Mouse (Mus musculus) neural tube, embryonic 14.5 days (tissue): ENCODE data around the gene Usf3. TPM values are rescaled to one million over a fixed set of nuclear protein-coding genes. Genes with fewer than 3 reads are reported as not detected.

Source experiments
- ATAC-seq: fragments of 200-750 bp; cut with Nextera tagmentation; 2 replicates; pipeline ENCODE4 v1.8.0; 2017; ENCODE audit warnings: low read depth, mild to moderate bottlenecking, moderate TSS enrichment, moderate library complexity
- H3K27ac ChIP-seq: fragments of 300-500 bp; sonication (generic); 2 replicates; pipeline ENCODE4 v1.5.1; 2014; ENCODE audit warnings: low read depth, mild to moderate bottlenecking, control low read depth, low read length, moderate library complexity, mixed read lengths
- H3K27me3 ChIP-seq: fragments of 300-500 bp; sonication (generic); 2 replicates; pipeline ENCODE4 v1.6.1; 2014; ENCODE audit warnings: low read length; ENCODE audit not compliant: control insufficient read depth, insufficient read depth
- H3K36me3 ChIP-seq: fragments of 300-500 bp; sonication (generic); 2 replicates; pipeline ENCODE4 v1.6.1; 2014; ENCODE audit warnings: low read length, mixed read lengths; ENCODE audit not compliant: control insufficient read depth, insufficient read depth
- H3K4me1 ChIP-seq: fragments of 300-500 bp; sonication (generic); 2 replicates; pipeline ENCODE4 v1.6.1; 2014; ENCODE audit warnings: low read length; ENCODE audit not compliant: control insufficient read depth, insufficient read depth
- H3K4me2 ChIP-seq: fragments of 300-500 bp; sonication (generic); 2 replicates; pipeline ENCODE4 v1.6.1; 2014; ENCODE audit warnings: mild to moderate bottlenecking, low read depth, low read length, control low read depth
- H3K4me3 ChIP-seq: fragments of 300-500 bp; sonication (generic); 2 replicates; pipeline ENCODE4 v1.5.1; 2014; ENCODE audit warnings: low read depth, low read length, control low read depth, mixed read lengths
- H3K9ac ChIP-seq: fragments of 300-500 bp; sonication (generic); replicated peaks from 2 replicates; pipeline ENCODE4 v1.6.1; 2014; ENCODE audit warnings: low read depth, mild to moderate bottlenecking, control low read depth, low read length, mixed read lengths
- H3K9me3 ChIP-seq: fragments of 300-500 bp; sonication (generic); 2 replicates; pipeline ENCODE4 v1.6.1; 2016; ENCODE audit warnings: low read length; ENCODE audit not compliant: control insufficient read depth
- WGBS: fragments of 180-500 bp; shearing (Covaris S2); extraction: QIAGEN DNeasy Blood & Tissue Kit; methylation state at CpG from one replicate; pipeline ENCODE4 v1.1.7; 2014; 5-methylcytosine and 5-hydroxymethylcytosine counted together
- polyA plus RNA-seq: library from polyadenylated mRNA; unstranded; fragments of >200 nt; fragmentation: Nextera tagmentation; extraction: Ambion mirVana; gene quantifications from 2 replicates; pipeline ENCODE4 v1.2.1, GENCODE M21; 2014

The Usf3 gene
- polyA plus RNA-seq, 1 experiment from 2014 or later, result 5.8 TPM

DNA sequence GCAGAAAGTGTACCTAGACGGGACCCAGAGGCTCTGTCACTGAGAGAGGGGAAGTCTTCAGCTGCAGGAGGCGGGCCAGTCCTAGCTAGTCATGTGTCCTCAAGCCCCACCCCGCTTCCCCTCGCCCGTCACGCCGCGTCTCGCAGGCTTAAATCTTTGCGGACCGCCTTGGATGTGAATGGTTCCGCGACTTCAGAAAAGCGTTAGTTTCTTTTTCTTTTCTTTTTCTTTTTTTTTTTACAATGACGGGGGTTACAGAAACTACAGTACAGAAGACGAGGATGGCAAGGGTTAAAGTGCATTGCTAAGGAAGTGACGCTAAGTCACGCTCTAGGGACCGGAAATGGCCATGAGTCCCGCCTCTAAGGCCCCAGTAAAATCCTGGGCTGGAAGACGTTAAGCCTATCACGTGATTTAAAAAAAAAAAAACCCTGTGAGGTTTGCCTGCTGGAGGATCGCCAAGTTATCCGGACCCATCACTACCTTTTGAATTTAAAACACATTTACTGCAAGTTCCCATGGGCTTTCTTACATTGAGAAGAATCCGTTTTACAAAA is 34.0 kb upstream of the Usf3 start:
- Histone ChIP-seq H3K4me1 (peaks cover 9% of the 10 kb centered on the region), H3K4me2 (peak overlapping the region; percentile 72), H3K27ac (peak overlapping the region; percentile 99), H3K9me3 (no peaks in the 10 kb centered on the region), H3K36me3 (no peaks in the 10 kb centered on the region), H3K9ac (peak overlapping the region; percentile 73), H3K4me3 (peak overlapping the region; percentile 89), H3K27me3 (no peaks in the 10 kb centered on the region)
- ATAC-seq, result peak; percentile 90
- WGBS, result 0% methylated on average over 25 of the region's 25 CpGs

DNA sequence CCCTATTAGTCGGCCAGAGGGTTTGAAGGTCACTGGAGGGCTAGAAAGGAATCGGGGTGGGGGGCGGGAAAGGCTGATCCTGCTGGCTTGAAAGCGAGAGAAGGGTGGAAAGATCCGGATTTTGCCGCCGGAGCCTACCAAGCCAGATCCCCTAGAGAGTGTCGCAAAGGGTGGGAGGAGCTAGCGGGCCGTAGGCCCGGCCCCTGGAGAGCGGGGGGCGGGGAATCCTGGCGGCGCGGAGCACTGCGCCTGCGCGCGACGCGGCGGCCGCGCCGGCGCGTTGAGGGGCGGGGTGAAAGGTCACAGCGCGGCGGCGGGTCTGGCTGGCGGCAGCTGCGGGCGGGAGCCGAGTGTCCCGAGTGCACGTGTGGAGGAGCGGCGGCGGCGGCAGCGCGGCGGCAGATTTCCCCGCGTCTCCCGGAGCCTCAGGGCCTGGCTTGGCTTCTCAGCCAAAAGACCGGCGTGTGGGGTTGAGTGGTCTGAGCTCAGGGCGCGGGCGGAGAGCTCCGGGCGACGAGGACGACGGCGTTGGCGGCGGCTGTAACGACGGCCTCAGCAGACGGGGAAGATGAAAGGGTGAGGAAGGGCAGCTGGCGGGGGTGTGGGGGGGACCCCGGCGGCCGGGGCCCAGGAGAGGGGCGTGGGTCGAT is 33.4 kb upstream of the Usf3 start, which contains the start of the genes Atp6v1a and Naa50:
Gene Atp6v1a (minus strand): TSS at position 170 of the 650 bp plus-strand sequence.
Gene Naa50 (plus strand): TSS at position 295 of the 650 bp plus-strand sequence.
- WGBS, result under 1% methylated on average over 65 of the region's 71 CpGs

DNA sequence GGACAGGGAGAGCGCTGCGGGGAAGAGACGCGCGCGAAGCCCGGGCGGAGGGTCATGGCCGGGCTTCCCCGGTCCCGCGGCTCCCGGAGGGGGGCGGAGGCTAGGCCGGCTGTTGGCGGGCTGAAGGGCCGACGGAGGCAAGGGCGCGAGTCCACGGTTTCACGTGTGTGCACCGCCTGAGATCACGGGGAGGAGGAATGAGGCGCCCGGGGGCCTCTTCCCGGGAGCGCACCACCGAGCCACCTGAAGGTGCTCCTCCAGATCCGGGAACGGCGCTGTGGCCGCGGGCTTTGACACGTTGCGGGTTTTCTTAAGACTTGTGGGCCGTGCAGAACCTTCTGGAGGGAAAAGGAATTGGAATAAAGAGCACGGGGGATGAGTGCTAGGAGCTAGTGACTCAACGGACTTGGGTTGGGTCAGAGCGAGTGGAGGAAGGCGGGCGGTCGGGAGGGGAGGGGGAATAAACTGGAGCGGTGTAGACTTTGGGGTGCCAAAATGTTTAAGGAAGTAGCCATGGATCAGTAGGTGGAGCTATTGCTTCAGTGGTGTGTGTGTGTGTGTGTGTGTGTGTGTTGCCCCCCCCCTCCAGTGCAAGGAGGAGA is 32.8 kb upstream of the Usf3 start:
- peak; percentile 47 for ATAC-seq
- Histone ChIP-seq H3K9ac (peak overlapping the region; percentile 83), H3K4me2 (peak overlapping the region; percentile 72), H3K4me3 (peak overlapping the region; percentile 89), H3K9me3 (no peaks in the 10 kb centered on the region), H3K27me3 (no peaks in the 10 kb centered on the region), H3K27ac (peak overlapping the region; percentile 99), H3K4me1 (peaks cover 9% of the 10 kb centered on the region), H3K36me3 (no peaks in the 10 kb centered on the region)
- under 1% methylated on average over 37 of the region's 44 CpGs for WGBS

More for the DNA sequence above, 33.4 kb upstream of the Usf3 start, which contains the start of the genes Atp6v1a and Naa50:
- H3K4me3 ChIP-seq, result peak within 1 kb of the TSS; percentile 89
- no peaks in the 10 kb centered on the region for H3K27me3 ChIP-seq
- peak; percentile 85 for ATAC-seq
- peak within 1 kb of the TSS; percentile 99 for H3K27ac ChIP-seq
- peaks cover 9% of the 10 kb centered on the region for H3K4me1 ChIP-seq
- peak within 1 kb of the TSS; percentile 72 for H3K4me2 ChIP-seq
- H3K9me3 ChIP-seq, result no peaks in the 10 kb centered on the region
- no peaks in the 10 kb centered on the region for H3K36me3 ChIP-seq
- peak within 1 kb of the TSS; percentile 83 for H3K9ac ChIP-seq

DNA sequence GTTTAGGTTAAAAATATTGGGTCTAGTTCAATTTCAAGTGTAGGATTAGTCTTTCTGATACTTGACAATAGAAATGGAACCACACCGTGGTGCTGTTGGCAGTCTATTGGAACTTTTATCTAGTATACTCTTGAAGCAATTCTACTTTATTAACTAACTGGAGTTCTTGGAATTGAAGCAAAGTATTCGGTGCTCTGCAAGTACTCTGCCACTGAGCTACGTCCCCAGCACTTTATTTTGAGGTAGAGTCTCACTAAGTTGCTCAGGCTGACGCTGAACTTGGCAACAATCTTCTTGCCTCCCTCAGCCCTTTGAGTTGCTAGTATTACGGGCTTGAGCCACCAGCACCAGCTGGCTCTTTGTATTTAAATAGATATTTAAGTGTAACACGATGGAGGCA is 31.6 kb upstream of the Usf3 start:
- Histone ChIP-seq H3K4me3 (no peak overlapping the region; the same call in 1 of the 2 replicates), H3K4me1 (peaks cover 9% of the 10 kb centered on the region), H3K36me3 (no peaks in the 10 kb centered on the region), H3K27ac (no peak overlapping the region), H3K9me3 (no peaks in the 10 kb centered on the region), H3K4me2 (peak overlapping the region; percentile 72; the same call in 1 of the 2 replicates), H3K9ac (no peak overlapping the region), H3K27me3 (no peaks in the 10 kb centered on the region)
- no peak for ATAC-seq
- 42% methylated on average over 6 of the region's 6 CpGs for WGBS

DNA sequence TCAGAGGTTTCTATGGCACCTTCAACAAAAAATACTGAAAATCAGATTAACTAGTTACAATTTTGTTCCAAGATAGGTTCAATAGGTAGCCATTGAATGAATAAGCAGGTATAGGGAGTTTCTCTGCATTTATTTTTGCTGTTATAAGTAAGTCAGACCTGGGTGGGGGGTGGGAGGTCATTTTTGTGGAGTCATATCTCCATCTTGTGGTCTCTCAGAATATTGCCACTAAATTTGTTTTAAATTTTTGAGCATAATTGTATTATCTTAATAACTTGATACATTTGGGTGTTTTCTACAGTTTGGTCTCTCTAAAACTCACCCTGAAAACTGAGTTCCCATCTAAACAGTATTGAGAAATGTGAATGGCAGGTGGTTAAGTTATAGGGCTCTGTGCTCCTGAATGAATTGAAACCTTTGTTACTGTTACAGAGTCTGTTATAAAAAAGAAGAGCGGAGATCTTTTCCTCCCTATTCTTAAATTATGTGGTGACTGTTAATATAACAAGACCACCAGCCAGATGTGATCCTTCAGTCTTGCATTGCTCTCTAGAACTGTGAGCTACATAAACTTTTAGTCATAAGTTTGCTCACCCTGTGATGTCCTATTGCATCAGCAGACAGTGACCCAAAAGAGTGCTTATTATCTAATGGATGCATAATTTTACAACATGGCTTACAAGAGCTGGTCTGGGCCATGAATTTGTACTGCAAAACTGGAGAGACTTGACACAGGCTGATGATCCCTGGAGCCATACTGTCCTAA is 23.9 kb upstream of the Usf3 start:
- no peak overlapping the region for H3K27ac ChIP-seq
- H3K4me1 ChIP-seq, result no peaks in the 10 kb centered on the region
- H3K4me2 ChIP-seq, result no peak overlapping the region
- H3K9me3 ChIP-seq, result no peaks in the 10 kb centered on the region
- no peak for ATAC-seq
- WGBS, result 89% methylated on average over 1 of the region's 1 CpGs
- no peak overlapping the region for H3K4me3 ChIP-seq
- no peaks in the 10 kb centered on the region for H3K27me3 ChIP-seq
- no peaks in the 10 kb centered on the region for H3K36me3 ChIP-seq
- H3K9ac ChIP-seq, result no peak overlapping the region

DNA sequence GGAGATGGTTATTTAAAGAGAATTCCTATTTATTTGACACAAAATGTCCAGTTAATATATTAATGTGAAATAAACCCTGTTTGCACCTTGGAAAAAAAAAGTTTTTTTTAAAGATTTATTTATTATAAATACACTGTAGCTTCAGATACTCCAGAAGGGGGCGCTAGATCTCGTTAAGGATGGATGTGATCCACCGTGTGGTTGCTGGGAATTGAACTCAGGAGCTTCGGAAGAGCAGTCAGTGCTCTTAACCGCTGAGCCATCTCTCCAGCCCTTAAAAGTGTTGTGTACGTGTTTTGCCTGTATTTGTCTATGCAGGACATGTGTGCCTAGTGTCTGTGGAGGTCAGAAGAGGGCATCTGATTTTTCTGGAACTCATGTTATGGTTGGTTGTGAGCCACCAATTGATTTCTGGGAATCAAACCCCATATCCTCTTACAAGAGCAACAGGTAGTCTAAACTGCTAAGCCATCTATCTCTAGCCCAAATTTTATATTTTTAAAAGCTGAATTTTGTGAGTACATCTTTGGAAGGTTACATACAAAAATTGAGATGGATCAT is 18.5 kb upstream of the Usf3 start:
- no peak overlapping the region for H3K4me3 ChIP-seq
- H3K27me3 ChIP-seq, result no peaks in the 10 kb centered on the region
- no peaks in the 10 kb centered on the region for H3K9me3 ChIP-seq
- H3K4me2 ChIP-seq, result no peak overlapping the region
- ATAC-seq, result no peak
- H3K4me1 ChIP-seq, result no peaks in the 10 kb centered on the region
- 72% methylated on average over 6 of the region's 6 CpGs for WGBS
- peaks cover 4% of the 10 kb centered on the region for H3K36me3 ChIP-seq
- H3K27ac ChIP-seq, result no peak overlapping the region
- no peak overlapping the region for H3K9ac ChIP-seq

DNA sequence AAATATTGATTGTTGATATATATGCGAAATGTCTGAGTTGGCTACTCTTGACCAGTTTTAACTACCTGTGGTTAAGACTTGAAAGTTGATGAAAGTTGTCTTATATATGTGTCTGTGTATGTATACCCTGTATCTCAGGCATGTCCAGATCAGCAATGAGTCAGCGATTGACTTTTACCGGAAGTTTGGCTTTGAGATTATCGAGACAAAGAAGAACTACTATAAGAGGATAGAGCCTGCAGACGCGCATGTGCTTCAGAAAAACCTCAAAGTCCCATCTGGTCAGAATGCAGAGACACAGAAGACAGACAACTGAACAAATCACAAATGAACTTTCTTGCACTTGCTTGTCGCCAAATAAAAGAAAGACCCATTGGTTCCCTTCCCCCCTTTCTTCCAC is 13.7 kb upstream of the Usf3 start:
- Histone ChIP-seq H3K4me2 (no peak overlapping the region), H3K27me3 (no peaks in the 10 kb centered on the region), H3K9ac (no peak overlapping the region), H3K27ac (no peak overlapping the region), H3K9me3 (no peaks in the 10 kb centered on the region), H3K4me3 (no peak overlapping the region), H3K4me1 (no peaks in the 10 kb centered on the region), H3K36me3 (peaks cover 4% of the 10 kb centered on the region)
- WGBS, result 94% methylated on average over 7 of the region's 7 CpGs
- no peak for ATAC-seq

DNA sequence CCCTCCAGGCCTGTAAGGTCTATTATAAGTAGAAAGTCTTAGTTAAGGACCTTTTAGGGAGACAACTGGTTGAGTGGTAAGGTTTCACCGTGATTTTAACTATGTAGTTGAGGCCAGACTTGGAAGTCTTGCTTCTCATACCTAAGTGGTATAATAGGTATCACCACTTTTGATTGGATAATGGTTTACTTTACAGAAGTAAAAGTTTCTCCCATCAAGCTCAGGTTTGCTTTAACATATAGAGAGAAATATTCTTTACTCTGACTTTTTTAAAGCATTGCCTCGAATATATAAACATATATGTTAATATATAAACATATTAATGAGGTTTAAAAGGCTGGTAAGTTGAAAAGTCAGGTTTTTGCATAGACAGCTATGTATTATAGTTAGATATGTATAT is 9.2 kb upstream of the Usf3 start:
- no peaks in the 10 kb centered on the region for H3K27me3 ChIP-seq
- no peak overlapping the region for H3K27ac ChIP-seq
- no peak overlapping the region for H3K4me2 ChIP-seq
- no peaks in the 10 kb centered on the region for H3K9me3 ChIP-seq
- peaks cover 4% of the 10 kb centered on the region for H3K36me3 ChIP-seq
- H3K4me1 ChIP-seq, result no peaks in the 10 kb centered on the region
- no peak for ATAC-seq
- no peak overlapping the region for H3K4me3 ChIP-seq
- H3K9ac ChIP-seq, result no peak overlapping the region
- 92% methylated on average over 2 of the region's 2 CpGs for WGBS
